Mouse (Mus musculus): ENCODE measurements at regions not wholly inside any gene's neighbourhood (a gene's known extent, or its start where the extent isn't known, plus 50 kb on each side); places are given as distances from the start of the nearest gene placed in this dataset.

GRCm38 (mm10) chr3:17795271-17796260, 152.6 kb upstream of the Cypt12 start:
- no peak for DNase-seq (ENCODE audit: low spot score in 2 of 2)

GRCm38 (mm10) chr3:17796766-17797165, 151.4 kb upstream of the Cypt12 start:
- no peak for DNase-seq (ENCODE audit: low spot score in 2 of 2)

- DNase-seq (ENCODE audit: low spot score in 2 of 2) = no peak
Observed at GRCm38 (mm10) chr3:17798399-17798798, 149.8 kb upstream of the Cypt12 start.

- DNase-seq (ENCODE audit: low spot score in 2 of 2) = no peak
Observed at GRCm38 (mm10) chr3:17799120-17799519, 149.1 kb upstream of the Cypt12 start.

GRCm38 (mm10) chr3:17800810-17801209, 147.4 kb upstream of the Cypt12 start:
- no peak for DNase-seq (ENCODE audit: low spot score in 2 of 2)

GRCm38 (mm10) chr3:17801479-17801878, 146.7 kb upstream of the Cypt12 start:
- DNase-seq (ENCODE audit: low spot score in 2 of 2) = no peak

- DNase-seq (ENCODE audit: low spot score in 2 of 2) = no peak
Observed at GRCm38 (mm10) chr3:17805185-17805584, 143.0 kb upstream of the Cypt12 start.

GRCm38 (mm10) chr3:17811290-17811689, 136.9 kb upstream of the Cypt12 start:
- DNase-seq (ENCODE audit: low spot score in 2 of 2) = no peak

GRCm38 (mm10) chr3:17824201-17824600, 124.0 kb upstream of the Cypt12 start:
- DNase-seq (ENCODE audit: low spot score in 2 of 2) = no peak

- DNase-seq (ENCODE audit: low spot score in 2 of 2) = no peak
Observed at GRCm38 (mm10) chr3:17824662-17825061, 123.5 kb upstream of the Cypt12 start.

- DNase-seq (ENCODE audit: low spot score in 2 of 2) = no peak
Observed at GRCm38 (mm10) chr3:17825254-17825890, 122.8 kb upstream of the Cypt12 start.

GRCm38 (mm10) chr3:17834706-17835105, 113.5 kb upstream of the Cypt12 start:
- peak; percentile 10 to 34 for DNase-seq (ENCODE audit: low spot score in 2 of 2)

GRCm38 (mm10) chr3:17847609-17848008, 100.6 kb upstream of the Cypt12 start:
- DNase-seq (ENCODE audit: low spot score in 2 of 2) = no peak

- DNase-seq (ENCODE audit: low spot score in 2 of 2) = no peak
Observed at GRCm38 (mm10) chr3:17848181-17848580, 100.0 kb upstream of the Cypt12 start.

GRCm38 (mm10) chr3:17862367-17862766, 85.8 kb upstream of the Cypt12 start:
- DNase-seq (ENCODE audit: low spot score in 2 of 2) = no peak

GRCm38 (mm10) chr3:17865112-17865511, 83.1 kb upstream of the Cypt12 start:
- DNase-seq (ENCODE audit: low spot score in 2 of 2) = no peak

- DNase-seq (ENCODE audit: low spot score in 2 of 2) = no peak
Observed at GRCm38 (mm10) chr3:17870895-17871482, 77.2 kb upstream of the Cypt12 start.

GRCm38 (mm10) chr3:17895869-17896268, 52.3 kb upstream of the Cypt12 start:
- DNase-seq (ENCODE audit: low spot score in 2 of 2) = no peak

- no peak for DNase-seq (ENCODE audit: low spot score in 2 of 2)
Observed at GRCm38 (mm10) chr3:17896756-17897155, 51.5 kb upstream of the Cypt12 start.

All from urinary bladder, postnatal 36 days (tissue).